Mouse (Mus musculus): Measurements from ENCODE around the gene Acot5.
"Not testable (repeated sequence)": the region's sequence is repeated elsewhere in the genome, so short reads cannot be mapped to it uniquely, and the experiment has no call there.

Gene Acot5

DNA sequence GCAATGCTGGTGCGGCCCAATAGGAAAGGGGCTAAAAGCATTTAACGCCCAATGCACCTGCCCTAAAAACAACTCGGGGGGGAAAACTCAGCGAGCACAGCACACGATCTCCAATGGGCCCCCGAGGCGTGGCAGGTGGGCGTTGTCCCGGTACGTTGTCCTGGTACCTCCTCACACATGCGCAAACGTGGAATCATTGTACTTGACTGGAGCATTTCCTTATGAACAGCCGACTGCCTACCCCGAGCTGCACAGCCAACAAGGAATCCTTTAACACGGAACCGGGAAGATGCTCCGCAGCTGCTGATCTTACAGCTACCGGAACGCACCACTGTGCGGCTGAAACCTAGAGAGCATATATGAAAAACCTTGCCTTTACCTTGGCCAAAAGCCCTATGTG is 6.8 kb upstream of the Acot5 start:
- no peak for DNase-seq (ENCODE audit: low read depth, low spot score)

GRCm38 (mm10) chr12:84063228-84063627 is 5.9 kb upstream of the Acot5 start:
- peak; percentile 5 for DNase-seq (ENCODE audit: low read depth, low spot score)

DNA sequence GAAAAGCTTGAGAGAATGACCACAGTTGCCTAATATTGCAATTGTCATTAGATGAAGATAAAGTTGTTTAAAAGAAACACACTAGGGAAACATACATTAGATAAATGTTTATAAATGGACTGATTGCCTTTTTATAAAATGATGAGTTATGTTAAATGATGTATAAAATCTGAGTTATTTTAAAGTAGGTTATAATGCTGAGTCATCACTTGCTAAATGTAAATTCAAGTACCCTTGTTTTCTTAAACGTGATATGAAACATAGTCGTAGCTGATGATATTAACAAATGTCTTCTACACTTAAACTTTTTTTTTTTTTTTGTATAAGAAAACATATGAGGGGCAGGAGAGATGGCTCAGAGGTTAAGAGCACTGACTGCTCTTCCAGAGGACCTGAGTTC is 5.3 kb upstream of the Acot5 start:
- DNase-seq (ENCODE audit: low read depth, low spot score) = no peak

DNA sequence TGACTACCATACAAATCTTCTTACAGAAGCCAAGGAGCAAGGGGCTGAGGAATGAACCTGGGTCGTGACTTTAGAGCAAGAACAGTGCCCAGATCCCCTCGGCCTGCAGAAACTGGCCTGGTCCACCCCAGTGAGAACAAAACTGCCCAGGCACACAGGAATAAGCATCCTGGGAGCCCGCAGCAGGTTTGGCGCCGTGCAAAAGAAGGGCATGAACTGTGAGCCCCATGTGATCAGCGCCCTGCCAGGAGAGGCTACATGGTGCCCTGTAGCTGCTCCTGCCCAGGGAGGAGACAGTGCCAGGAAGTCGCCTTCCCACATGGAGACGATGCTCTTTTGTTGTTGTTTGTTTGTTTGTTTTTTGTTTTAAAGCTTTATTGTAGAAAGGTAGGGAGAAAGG is 4.5 kb upstream of the Acot5 start:
- DNase-seq (ENCODE audit: low read depth, low spot score) = no peak

- DNase-seq (ENCODE audit: low read depth, low spot score) = no peak
These were observed 1.4 kb upstream of the Acot5 start for GRCm38 (mm10) chr12:84067752-84068151.

DNA sequence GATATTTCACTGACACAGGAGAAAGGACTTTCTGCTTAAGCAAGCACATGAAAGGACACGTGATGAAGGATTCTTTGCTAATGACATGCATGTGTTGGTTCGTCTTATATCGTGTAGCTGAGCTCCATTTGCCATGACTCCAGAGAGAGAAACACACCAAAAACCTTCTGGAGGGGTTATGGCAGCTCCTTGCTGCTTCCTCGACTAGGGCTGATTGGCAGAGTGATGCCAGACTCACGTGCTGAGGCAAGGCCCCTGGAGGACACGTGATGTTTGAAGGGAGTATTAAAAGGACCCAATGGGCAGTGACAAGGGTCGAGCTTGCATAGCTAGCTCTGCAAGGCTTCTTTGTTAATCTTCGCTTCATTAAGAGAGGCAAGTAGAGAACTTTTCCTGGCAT is 829 bp upstream of the Acot5 start:
- no peak for DNase-seq (ENCODE audit: low read depth, low spot score)

- not testable (repeated sequence) for DNase-seq (ENCODE audit: low read depth, low spot score)
These were observed 457 bp downstream of the Acot5 start for GRCm38 (mm10) chr12:84069582-84069981.

- no peak for DNase-seq (ENCODE audit: low read depth, low spot score)
These were observed 2.6 kb downstream of the Acot5 start for GRCm38 (mm10) chr12:84071696-84072095.

DNA sequence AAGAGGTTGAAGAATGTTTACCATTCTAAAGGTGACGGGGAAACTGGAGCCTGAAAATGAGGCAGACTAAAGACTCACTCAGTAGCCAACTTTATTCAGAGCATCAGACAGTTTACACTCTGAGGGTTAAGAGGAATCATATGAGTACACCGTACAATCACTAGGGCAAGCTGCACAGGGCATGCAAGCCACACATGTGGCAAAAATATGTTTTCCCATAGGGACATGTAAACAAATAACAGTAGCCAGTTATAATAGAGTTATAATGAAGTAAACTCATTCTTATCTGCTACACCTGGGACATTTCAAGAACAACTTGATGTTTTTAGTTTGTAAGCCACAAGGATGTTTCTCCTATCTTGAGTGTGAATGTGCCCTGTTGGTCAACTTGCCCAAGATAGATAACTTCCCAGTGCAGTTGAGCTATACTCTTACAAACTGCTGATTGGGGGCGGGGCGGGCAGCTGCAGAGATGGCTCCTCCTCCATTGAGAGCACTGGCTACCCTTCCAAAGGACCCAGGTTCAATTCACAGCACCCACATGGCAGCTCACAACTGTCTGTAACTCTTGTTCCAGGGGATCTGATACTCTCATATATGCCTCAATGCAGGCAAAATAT is 8.4 kb downstream of the Acot5 start:
- no peak for DNase-seq (ENCODE audit: low read depth, low spot score)

GRCm38 (mm10) chr12:84083842-84084241 is 14.7 kb downstream of the Acot5 start:
- DNase-seq (ENCODE audit: low read depth, low spot score) = no peak

GRCm38 (mm10) chr12:84084581-84084980 is 15.5 kb downstream of the Acot5 start:
- no peak for DNase-seq (ENCODE audit: low read depth, low spot score)

DNA sequence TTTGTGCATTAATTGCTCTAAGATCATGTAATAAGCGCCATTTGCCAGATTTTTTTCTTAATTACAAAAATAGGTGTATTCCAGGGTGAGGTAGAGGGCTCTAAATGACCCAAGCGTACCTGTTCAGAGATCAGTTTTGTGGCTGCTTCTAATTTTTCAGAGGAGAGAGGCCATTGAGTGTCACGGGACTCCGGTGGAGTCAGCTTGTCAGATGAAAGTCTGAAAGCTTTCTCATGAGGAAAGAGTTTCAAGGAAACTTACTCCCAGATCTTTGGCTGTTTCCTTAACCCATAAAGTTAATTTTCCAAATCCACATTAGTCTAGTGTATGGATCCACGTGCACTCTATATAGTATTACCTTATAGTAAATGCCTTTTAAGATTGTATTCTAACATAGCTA is 25.5 kb downstream of the Acot5 start:
- not testable (repeated sequence) for DNase-seq (ENCODE audit: low read depth, low spot score)

- DNase-seq (ENCODE audit: low read depth, low spot score) = no peak
These were observed 30.5 kb downstream of the Acot5 start for GRCm38 (mm10) chr12:84099605-84100004.

DNA sequence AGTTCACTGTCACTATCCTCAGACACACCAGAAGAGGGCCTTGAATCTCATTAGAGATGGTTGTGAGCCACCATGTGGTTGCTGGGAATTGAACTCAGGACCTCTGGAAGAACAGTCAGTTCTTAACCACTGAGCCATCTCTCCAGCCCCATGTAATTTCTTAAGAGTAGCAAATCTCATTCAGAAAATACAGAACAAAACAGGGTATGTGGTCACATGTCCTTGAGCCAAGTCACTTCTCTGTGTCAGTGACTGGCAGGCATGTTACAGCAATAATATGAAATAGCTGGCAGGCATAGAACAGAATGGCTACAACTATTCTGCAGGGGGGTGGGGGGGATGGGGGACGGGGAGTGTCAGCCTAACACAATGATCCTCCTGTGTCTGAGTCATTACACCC is 30.9 kb downstream of the Acot5 start:
- DNase-seq (ENCODE audit: low read depth, low spot score) = no peak

DNA sequence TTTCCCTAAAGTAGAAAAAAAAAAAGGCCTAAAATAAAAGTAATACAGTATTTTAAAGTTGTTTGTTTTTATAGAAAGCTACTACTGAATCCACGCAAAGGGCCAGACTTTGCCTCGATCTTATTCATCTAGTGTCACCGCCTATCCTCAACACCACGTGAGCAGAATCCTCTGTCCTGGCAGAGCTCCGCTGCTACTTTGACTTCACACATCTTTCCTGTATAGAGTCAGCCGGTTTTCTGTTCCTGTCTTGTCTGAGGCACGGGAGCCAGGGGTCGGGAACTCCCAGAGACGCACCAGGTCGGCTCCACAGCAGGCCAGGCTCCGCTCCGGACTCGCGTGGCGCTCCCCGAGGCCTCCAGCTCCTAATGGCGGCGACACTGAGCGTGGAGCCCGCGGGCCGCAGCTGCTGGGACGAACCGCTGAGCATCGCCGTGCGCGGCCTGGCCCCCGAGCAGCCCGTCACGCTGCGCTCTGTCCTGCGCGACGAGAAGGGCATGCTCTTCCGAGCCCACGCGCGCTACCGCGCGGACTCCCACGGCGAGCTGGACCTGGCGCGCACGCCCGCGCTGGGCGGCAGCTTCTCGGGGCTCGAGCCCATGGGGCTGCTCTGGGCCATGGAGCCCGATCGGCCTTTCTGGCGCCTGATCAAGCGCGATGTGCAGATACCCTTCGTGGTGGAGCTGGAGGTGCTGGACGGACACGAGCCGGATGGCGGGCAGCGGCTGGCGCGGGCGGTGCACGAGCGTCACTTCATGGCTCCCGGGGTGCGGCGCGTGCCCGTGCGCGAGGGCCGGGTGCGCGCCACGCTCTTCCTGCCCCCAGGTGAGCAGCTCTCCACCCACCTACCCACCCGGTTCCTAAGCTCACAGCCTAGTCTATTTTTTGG is 31.7 kb downstream of the Acot5 start, which contains the start of gene Acot6:
Acot6 (plus strand) TSS at position 51 of the 889 bp plus-strand sequence.
- not testable (repeated sequence) for DNase-seq (ENCODE audit: low read depth, low spot score)

DNA sequence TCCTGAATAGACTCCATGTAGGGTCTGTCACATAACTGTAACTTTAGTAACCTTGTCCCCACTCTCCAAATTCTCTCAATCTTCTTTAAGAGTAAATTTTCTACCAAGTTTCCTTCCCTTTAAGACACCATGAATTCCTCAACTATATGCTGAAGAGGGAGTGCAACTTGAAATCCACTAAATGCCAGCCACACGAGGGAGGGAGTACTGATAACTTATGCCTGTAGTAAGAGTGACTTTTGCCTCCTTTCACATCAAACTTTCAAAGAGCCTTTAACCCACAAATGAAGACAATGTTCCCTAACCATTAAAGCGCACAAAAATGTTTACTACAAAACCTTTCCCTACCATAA is 32.3 kb downstream of the Acot5 start:
- DNase-seq (ENCODE audit: low read depth, low spot score) = no peak

DNA sequence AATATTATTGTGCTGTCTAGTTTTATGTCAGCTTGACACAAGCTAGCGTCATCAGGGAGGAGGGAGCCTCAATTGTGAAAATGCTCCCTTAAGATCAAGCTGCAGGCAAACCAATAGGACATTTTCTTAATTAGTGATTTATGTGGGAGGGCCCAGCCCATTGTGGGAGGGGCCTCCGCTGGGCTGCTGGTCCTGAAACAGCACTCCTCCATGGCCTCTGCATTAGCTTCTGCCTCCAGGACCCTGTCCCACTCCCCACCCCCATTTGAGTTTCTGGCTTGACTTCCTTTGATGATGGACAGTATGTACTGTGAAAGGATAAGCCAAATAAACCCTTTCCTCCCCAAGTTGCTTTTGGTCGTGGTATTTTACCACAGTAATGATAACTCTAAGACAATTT is 37.9 kb downstream of the Acot5 start:
- no peak for DNase-seq (ENCODE audit: low read depth, low spot score)

DNA sequence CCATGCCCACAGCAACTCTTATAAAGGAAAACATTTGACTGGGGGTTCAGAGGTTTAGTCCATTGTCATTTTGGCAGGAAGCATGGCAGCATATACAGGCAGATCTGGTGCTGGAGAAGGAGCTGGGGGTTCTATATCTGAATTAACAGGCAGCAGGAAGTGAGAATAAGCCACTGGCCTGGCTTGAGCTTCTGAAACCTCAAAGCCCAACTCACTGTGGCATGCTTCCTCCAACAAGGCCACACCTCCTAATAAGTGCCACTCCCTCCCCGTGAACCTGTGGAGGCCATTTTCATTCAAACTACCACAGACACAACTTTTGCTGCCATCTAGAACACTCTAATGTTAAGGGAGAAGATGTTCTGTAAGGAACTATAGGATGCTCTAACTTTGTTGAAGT is 38.6 kb downstream of the Acot5 start:
- no peak for DNase-seq (ENCODE audit: low read depth, low spot score)

DNA sequence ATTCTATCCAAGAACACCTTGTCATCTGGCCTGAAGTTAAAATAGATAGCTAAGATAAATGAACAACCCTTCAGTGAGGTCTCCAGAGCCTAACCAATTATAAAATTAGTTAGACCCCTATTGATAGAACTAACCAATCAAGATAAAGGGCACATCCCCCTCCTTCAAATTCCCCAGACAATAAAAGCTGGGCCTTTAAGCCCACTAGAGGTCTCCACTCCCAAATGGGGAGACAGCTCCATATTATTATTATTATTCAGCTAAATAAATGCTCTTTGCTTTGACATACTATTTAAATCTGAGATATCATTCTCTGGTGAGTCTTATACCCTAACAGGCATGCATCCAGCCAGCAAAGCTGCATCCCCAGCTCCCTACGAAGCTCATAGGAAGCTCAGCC is 40.8 kb downstream of the Acot5 start:
- no peak for DNase-seq (ENCODE audit: low read depth, low spot score)

DNA sequence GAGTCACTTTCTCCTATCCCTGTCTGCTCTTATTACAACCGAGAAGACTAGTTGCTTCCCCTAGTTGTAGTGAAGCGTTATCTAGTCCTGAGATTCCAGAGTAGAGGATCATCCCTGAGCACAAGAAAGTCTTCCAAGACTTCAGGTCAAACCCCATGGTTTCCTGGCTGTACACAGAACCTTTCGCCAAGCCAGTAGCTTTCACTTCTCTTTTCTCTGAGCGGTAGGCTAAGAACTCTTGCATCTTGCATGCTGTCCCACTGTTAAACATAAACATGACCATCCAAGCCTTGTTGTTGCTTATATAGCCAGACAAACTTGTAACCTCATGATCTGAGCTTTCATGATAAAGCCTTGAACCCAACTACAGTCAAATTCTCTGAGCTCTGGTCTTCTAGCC is 41.7 kb downstream of the Acot5 start:
- no peak for DNase-seq (ENCODE audit: low read depth, low spot score)

DNA sequence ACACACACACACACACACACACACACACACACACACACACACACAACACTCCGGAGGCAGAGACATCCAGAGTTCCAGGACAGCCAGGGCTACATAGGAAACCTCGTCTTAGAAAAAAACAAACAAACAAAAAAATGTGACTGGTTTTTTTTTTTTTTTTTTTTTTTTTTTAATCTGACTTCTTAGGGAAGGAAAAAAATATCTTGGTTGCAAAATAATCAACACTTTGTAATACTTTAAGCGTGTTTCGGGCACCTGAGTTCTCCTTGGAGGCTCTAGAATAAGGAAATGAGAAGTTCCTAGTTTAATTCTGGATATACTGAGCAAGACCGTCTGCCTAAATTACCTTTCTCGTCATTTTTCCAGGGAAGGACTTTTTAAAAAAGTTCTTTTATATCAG is 44.6 kb downstream of the Acot5 start:
- DNase-seq (ENCODE audit: low read depth, low spot score) = no peak

DNA sequence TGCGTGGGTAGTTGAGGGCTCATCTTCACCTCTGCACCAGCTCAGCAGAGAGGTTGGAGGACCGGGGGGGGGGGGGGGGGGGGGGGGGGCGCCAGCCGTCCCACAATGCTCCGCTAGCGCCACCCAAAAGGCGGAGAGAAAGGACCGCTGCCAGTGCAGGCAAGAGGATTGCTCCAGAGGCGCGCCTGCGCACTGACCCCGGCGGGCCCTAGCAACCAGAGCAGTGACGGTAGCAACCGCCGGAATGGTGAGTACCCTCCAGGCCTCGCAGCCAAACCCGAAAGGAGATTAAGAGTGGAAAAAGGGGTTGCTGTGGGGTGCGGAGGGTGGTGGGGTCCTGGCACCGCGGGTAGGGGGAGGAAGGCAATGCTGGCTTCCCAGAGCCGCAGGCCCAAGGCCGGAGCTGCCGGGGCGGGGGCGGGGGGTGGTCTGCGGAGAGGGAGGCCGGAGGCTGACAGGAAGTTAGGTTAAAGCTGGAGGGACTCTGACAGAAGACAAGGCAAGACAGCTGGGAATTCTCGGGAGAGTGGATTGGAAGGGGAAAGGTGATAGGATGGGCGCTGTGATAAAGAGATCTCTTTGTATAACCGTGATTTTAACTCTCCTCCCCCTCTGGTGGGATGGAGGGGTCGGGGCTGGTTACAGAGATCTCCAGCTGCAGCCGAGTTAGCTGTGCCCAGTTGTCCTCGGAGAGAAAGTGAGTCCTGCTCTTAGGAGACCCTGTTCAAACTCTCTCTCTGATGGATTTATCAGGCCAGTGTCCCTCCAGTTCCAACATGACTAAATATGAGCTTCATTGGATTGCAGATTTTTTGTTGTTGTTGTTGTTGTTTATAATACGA is 45.2 kb downstream of the Acot5 start, which contains the start of gene Dnal1:
Dnal1 (plus strand) TSS at position 214 of the 842 bp plus-strand sequence.
- DNase-seq (ENCODE audit: low read depth, low spot score) = no peak

Data from c-Kit-negative CD71-positive TER-119-positive erythroid progenitor cells, embryonic 14.5 days (primary cell).